Comparison of ENCODE assay signal across 1 mouse cellular context in the genomic region with DNA sequence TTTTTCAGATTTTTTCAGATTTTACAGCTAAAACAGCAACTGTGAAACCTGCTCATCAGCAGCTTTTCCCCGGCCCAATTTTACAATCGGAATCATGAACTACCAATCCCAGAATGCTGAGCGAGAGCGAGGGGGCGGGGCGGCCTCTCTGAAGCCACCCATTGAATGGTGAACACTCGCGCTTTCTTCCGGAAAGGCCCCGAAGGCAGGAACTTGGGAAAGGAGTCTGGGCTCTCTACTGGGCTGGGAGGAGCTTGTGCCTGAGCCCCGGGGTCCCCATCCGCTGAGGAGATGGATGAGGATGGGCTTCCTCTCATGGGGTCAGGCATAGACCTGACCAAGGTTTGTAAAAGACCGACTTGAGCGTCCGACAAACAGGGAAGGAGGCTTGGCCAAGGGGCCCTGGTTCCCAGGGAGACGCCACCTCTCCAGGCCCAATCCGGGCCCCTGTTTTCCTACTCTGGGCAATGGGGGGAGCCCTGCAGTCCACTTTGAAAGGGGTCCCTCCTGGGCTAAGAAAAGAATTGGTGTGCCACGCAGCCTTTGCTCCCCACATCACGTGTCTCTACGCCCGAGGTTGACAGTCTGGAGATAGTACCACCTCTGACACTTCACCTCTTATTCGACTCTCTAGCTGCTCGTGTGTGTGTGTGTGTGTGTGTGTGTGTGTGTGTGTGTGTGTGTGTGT.
TF ChIP-seq lines count a peak whose summit lies in the region.

A gene (plus strand): TSS at position 143 of the 688 bp plus-strand sequence.

TF ChIP-seq in CH12.LX, 34 proteins besides CTCF, POLR2A, EP300 and RAD21 (continued from another document):
- peak; percentile 83; the same call in 1 of the 2 replicates for TF ChIP-seq KAT2A (IDR thresholded peaks at IDR 0.05; ENCODE audit: insufficient replicate concordance, low read length)
